In genomic region chr16:90385326-90385687, GRCm38 (mm10) we compare ENCODE assay signal across 7 mouse cellular contexts. TPM values are rescaled to one million over a fixed set of nuclear protein-coding genes. Genes with fewer than 3 reads are reported as not detected.
DNase-seq lines count a peak whose midpoint lies in the region; ATAC-seq lines count a peak whose summit lies in the region.

No protein-coding gene starts in this region.

- H3K4me1 ChIP-seq in forebrain, embryonic 11.5 days (replicated peaks; ENCODE audit: control insufficient read depth, insufficient read depth, low read length), result peaks cover 5% of the 10 kb centered on the region; the same call in 1 of the 2 replicates
- peaks cover 22% of the 10 kb centered on the region for H3K4me1 ChIP-seq in neural tube, embryonic 14.5 days (ENCODE audit: control insufficient read depth, insufficient read depth, low read length)

- intact Hi-C loops in left cerebral cortex, postnatal 4 days (cut with DNase I), result no loop called here

- peak overlapping the region; percentile 55 for H3K4me2 ChIP-seq in forebrain, embryonic 11.5 days (ENCODE audit: low read depth, low read length, severe bottlenecking)
- peak overlapping the region; percentile 83 for H3K4me2 ChIP-seq in neural tube, embryonic 14.5 days (ENCODE audit: low read depth, low read length)

- peak; percentile 35; the same call in 1 of the 2 replicates for ATAC-seq in forebrain, embryonic 11.5 days (replicated peaks; ENCODE audit: low FRiP score)
- peak; percentile 47 for ATAC-seq in neural tube, embryonic 14.5 days (ENCODE audit: low read depth)

- WGBS in forebrain, embryonic 11.5 days, result under 1% methylated on average over 16 of the region's 16 CpGs
- under 1% methylated on average over 16 of the region's 16 CpGs for WGBS in neural tube, embryonic 14.5 days

- no peaks in the 10 kb centered on the region; the same call in 1 of the 2 replicates for H3K27me3 ChIP-seq in forebrain, embryonic 11.5 days (ENCODE audit: control insufficient read depth, insufficient read depth, low read length)
- H3K27me3 ChIP-seq in neural tube, embryonic 14.5 days (ENCODE audit: control insufficient read depth, insufficient read depth, low read length), result no peaks in the 10 kb centered on the region

- peak overlapping the region; percentile 97 for H3K27ac ChIP-seq in forebrain, embryonic 11.5 days (ENCODE audit: low read depth, low read length)
- H3K27ac ChIP-seq in neural tube, embryonic 14.5 days (ENCODE audit: low read depth, low read length), result peak overlapping the region; percentile 82

- no peaks in the 10 kb centered on the region for H3K36me3 ChIP-seq in forebrain, embryonic 11.5 days (ENCODE audit: control insufficient read depth, insufficient read depth, low read length)
- H3K36me3 ChIP-seq in neural tube, embryonic 14.5 days (ENCODE audit: control insufficient read depth, insufficient read depth, low read length), result no peaks in the 10 kb centered on the region

- H3K9me3 ChIP-seq in forebrain, embryonic 11.5 days (ENCODE audit: control insufficient read depth, low read length), result no peaks in the 10 kb centered on the region; the same call in 1 of the 2 replicates
- no peaks in the 10 kb centered on the region for H3K9me3 ChIP-seq in neural tube, embryonic 14.5 days (ENCODE audit: control insufficient read depth, low read length)

- peak; percentile 29 for DNase-seq in left cerebral cortex, postnatal 4 days
- no peak for DNase-seq in left cerebral cortex, adult 8-10 months (ENCODE audit: low spot score in 2 of 2)
- DNase-seq in forebrain, embryonic 11.5 days (ENCODE audit: low spot score), result peak; percentile 66
- peak; percentile 48 to 65 for DNase-seq in kidney, postnatal 4 days
- no peak for DNase-seq in frontal cortex, adult 2 months (ENCODE audit: extremely low spot score in 1 of 2, low spot score in 1 of 2)
- no peak for DNase-seq in T-cell, adult 2 months (ENCODE audit: low spot score)

- peak overlapping the region; percentile 97 for H3K9ac ChIP-seq in forebrain, embryonic 11.5 days (ENCODE audit: low read length)
- H3K9ac ChIP-seq in neural tube, embryonic 14.5 days (replicated peaks; ENCODE audit: low read depth, low read length), result peak overlapping the region; percentile 82

- peak overlapping the region; percentile 91 for H3K4me3 ChIP-seq in forebrain, embryonic 11.5 days (ENCODE audit: low read depth, low read length)
- peak overlapping the region; percentile 91 for H3K4me3 ChIP-seq in neural tube, embryonic 14.5 days (ENCODE audit: low read depth, low read length)

RNA-seq across cellular contexts. Expression of gene Hunk, which starts 0.5 kb away (rescaled TPM):
- total RNA-seq in left cerebral cortex, postnatal 4 days (2021), result 10 to 100 TPM; 12.6 to 15.2 TPM
- total RNA-seq in left cerebral cortex, adult 8-10 months (2022), result 10 to 100 TPM; 19.2 to 26.1 (median 22.1) TPM
- polyA plus RNA-seq in forebrain, embryonic 11.5 days (2014; fragmentation: Nextera tagmentation; extraction: Ambion mirVana), result 17.6 and 19.1 TPM in 2 replicates
- 7.4 and 8.0 TPM in 2 replicates for polyA plus RNA-seq in neural tube, embryonic 14.5 days (2014; fragmentation: Nextera tagmentation; extraction: Ambion mirVana)
- polyA plus RNA-seq in frontal cortex, adult 2 months (2012; rRNA removed), result 7.6 and 8.0 TPM in 2 replicates

Comparison
In these comparisons a context has a peak if more than half of its experiments do, and no peak if none do; other contexts are left out.
1. DNase-seq: peak in left cerebral cortex, postnatal 4 days (single experiment), forebrain, embryonic 11.5 days (single experiment) and kidney, postnatal 4 days (2 of 2); none in left cerebral cortex, adult 8-10 months (0 of 2), frontal cortex, adult 2 months (0 of 2) and T-cell, adult 2 months (single experiment).